Mouse (Mus musculus): Measurements from ENCODE around the gene Cntn6. TPM values are rescaled to one million over a fixed set of nuclear protein-coding genes. Genes with fewer than 3 reads are reported as not detected.

The Cntn6 gene
- polyA plus RNA-seq, 1 experiment from 2014 or later: 1.0 TPM

DNA sequence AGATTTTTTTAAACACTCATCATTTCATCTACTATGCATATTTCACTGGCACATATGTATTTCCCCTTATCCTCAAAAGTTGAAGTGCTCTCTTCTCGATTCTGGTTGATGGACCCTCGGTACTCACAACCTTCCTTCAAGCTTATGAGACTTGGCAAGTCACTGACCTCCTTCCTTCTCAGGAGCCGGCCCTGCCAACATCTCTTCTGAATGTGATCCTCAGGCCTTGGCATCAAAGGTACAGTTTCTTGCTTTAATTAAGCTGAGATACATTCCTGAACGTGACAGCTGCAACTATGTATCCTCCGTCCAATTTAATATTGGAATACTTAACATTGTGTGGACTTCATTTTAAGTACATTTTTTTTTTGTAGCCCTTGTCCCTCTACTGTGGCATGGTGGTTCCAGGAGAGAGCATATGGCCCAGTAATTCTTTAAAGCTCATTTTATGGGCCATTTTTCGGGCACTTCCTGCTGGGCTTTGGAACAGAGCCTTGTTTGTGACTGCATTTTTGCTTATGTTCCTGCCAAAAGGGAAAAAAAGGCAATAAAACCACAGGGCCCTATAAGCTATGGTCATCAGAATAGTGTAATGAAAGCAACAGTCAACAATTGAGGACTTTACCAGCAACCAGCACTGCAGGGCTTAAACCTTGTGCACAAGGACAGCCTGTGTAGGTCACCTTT lies 196.0 kb downstream of the Cntn6 start:
- no peak overlapping the region for H3K4me2 ChIP-seq (ENCODE audit: low read depth)
- DNase-seq (ENCODE audit: low spot score) (no peak), ATAC-seq (ENCODE audit: insufficient read depth, low FRiP score, low TSS enrichment) (no peak)
- H3K9me3 ChIP-seq (ENCODE audit: control insufficient read depth, low read length): no peaks in the 10 kb centered on the region
- no peaks in the 10 kb centered on the region for H3K27me3 ChIP-seq (ENCODE audit: control insufficient read depth, insufficient read depth, low read length)
- no peak overlapping the region for H3K4me3 ChIP-seq (ENCODE audit: low read depth, low read length)
- no peaks in the 10 kb centered on the region for H3K36me3 ChIP-seq (ENCODE audit: control insufficient read depth, insufficient read depth, low read length)
- no peak overlapping the region for H3K27ac ChIP-seq (ENCODE audit: low read depth, low read length)
- WGBS: 74% methylated on average over 6 of the region's 6 CpGs
- no peaks in the 10 kb centered on the region for H3K4me1 ChIP-seq (ENCODE audit: control insufficient read depth, insufficient read depth, low read length)
- H3K9ac ChIP-seq (ENCODE audit: low read length): no peak overlapping the region

- Histone ChIP-seq H3K27ac (ENCODE audit: low read depth, low read length) (no peak overlapping the region), H3K36me3 (ENCODE audit: control insufficient read depth, insufficient read depth, low read length) (no peaks in the 10 kb centered on the region), H3K4me3 (ENCODE audit: low read depth, low read length) (no peak overlapping the region), H3K4me2 (ENCODE audit: low read depth) (no peak overlapping the region), H3K4me1 (ENCODE audit: control insufficient read depth, insufficient read depth, low read length) (no peaks in the 10 kb centered on the region), H3K9me3 (ENCODE audit: control insufficient read depth, low read length) (no peaks in the 10 kb centered on the region), H3K27me3 (ENCODE audit: control insufficient read depth, insufficient read depth, low read length) (no peaks in the 10 kb centered on the region), H3K9ac (ENCODE audit: low read length) (no peak overlapping the region)
- ATAC-seq (ENCODE audit: insufficient read depth, low FRiP score, low TSS enrichment) (no peak), DNase-seq (ENCODE audit: low spot score) (no peak)
- 86% methylated on average over 1 of the region's 1 CpGs for WGBS
These were observed 236.0 kb downstream of the Cntn6 start for GRCm38 (mm10) chr6:104728571-104728970.

DNA sequence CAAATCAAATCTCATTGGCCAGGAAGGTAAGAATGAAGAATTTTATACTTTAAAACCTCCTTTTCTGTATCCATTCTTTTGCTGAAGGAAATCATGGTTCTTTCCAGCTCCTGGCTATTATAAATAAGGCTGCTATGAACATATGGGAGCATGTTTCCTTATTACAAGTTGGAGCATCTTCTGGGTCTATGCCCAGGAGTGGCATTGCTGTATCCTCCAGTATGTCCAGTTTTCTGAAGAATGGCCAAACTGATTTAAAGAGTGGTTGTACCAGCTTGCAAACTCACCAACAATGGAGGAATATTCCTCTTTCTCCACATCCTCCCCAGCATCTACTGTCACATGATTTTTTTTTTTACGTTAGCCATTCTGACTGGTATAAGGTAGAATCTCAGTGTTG lies 241.7 kb downstream of the Cntn6 start:
- H3K36me3 ChIP-seq (ENCODE audit: control insufficient read depth, insufficient read depth, low read length): no peaks in the 10 kb centered on the region
- H3K4me1 ChIP-seq (ENCODE audit: control insufficient read depth, insufficient read depth, low read length): no peaks in the 10 kb centered on the region
- no peak overlapping the region for H3K9ac ChIP-seq (ENCODE audit: low read length)
- H3K27ac ChIP-seq (ENCODE audit: low read depth, low read length): no peak overlapping the region
- ATAC-seq (ENCODE audit: insufficient read depth, low FRiP score, low TSS enrichment): no peak
- no peak overlapping the region for H3K4me3 ChIP-seq (ENCODE audit: low read depth, low read length)
- no peak overlapping the region for H3K4me2 ChIP-seq (ENCODE audit: low read depth)
- WGBS: 91% methylated on average over 1 of the region's 1 CpGs
- DNase-seq (ENCODE audit: low spot score): no peak
- H3K9me3 ChIP-seq (ENCODE audit: control insufficient read depth, low read length): no peaks in the 10 kb centered on the region
- H3K27me3 ChIP-seq (ENCODE audit: control insufficient read depth, insufficient read depth, low read length): no peaks in the 10 kb centered on the region

DNA sequence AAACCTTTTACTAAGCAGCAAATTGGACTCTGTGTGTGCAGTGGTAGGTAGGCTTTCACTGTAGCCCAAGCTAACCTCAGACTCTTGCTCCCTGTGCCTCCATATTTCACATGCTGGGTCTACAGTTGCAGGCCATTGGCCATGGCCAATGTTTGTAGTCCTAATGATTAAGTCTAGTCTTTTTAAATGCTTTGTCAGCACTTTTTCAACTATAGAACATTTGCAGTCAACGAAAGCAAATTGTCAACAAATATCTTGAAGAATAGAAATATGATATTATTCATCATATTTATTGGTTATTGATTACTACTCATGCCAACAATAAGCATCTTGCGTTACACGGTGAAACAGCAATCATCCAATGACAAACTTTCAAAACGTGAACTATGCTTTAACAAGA lies 246.4 kb downstream of the Cntn6 start:
- Histone ChIP-seq H3K9me3 (ENCODE audit: control insufficient read depth, low read length) (no peaks in the 10 kb centered on the region), H3K9ac (ENCODE audit: low read length) (no peak overlapping the region), H3K27me3 (ENCODE audit: control insufficient read depth, insufficient read depth, low read length) (no peaks in the 10 kb centered on the region), H3K4me3 (ENCODE audit: low read depth, low read length) (no peak overlapping the region), H3K4me2 (ENCODE audit: low read depth) (no peak overlapping the region), H3K27ac (ENCODE audit: low read depth, low read length) (no peak overlapping the region), H3K36me3 (ENCODE audit: control insufficient read depth, insufficient read depth, low read length) (no peaks in the 10 kb centered on the region), H3K4me1 (ENCODE audit: control insufficient read depth, insufficient read depth, low read length) (no peaks in the 10 kb centered on the region)
- DNase-seq (ENCODE audit: low spot score) (no peak), ATAC-seq (ENCODE audit: insufficient read depth, low FRiP score, low TSS enrichment) (no peak)
- 92% methylated on average over 4 of the region's 4 CpGs for WGBS

DNA sequence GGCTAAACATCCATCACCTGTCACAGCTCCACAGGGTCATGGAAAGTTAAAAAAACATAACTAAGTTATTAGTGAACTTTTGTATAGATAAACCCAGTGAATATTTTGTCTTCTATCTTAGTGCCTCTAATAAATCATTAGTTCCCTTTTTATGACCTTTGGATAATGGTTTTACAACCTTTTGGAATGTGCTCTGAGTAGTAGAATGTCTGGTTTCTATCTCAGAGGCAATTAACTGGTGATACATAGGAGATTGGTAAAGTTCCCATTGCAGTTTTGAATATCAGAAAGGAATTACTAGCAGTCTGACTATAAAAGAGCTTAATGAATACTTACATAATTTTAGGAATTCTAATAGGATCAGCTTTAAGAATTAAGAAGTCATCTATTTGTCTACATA lies 265.5 kb downstream of the Cntn6 start:
- Histone ChIP-seq H3K4me2 (ENCODE audit: low read depth) (no peak overlapping the region), H3K27ac (ENCODE audit: low read depth, low read length) (no peak overlapping the region), H3K9me3 (ENCODE audit: control insufficient read depth, low read length) (no peaks in the 10 kb centered on the region), H3K36me3 (ENCODE audit: control insufficient read depth, insufficient read depth, low read length) (no peaks in the 10 kb centered on the region), H3K4me1 (ENCODE audit: control insufficient read depth, insufficient read depth, low read length) (no peaks in the 10 kb centered on the region), H3K9ac (ENCODE audit: low read length) (no peak overlapping the region), H3K4me3 (ENCODE audit: low read depth, low read length) (no peak overlapping the region), H3K27me3 (ENCODE audit: control insufficient read depth, insufficient read depth, low read length) (no peaks in the 10 kb centered on the region)
- DNase-seq (ENCODE audit: low spot score): no peak
- no peak for ATAC-seq (ENCODE audit: insufficient read depth, low FRiP score, low TSS enrichment)

GRCm38 (mm10) chr6:104761226-104761625 lies 268.6 kb downstream of the Cntn6 start:
- no peak for DNase-seq (ENCODE audit: low spot score)
- Histone ChIP-seq H3K36me3 (ENCODE audit: control insufficient read depth, insufficient read depth, low read length) (no peaks in the 10 kb centered on the region), H3K9ac (ENCODE audit: low read length) (no peak overlapping the region), H3K9me3 (ENCODE audit: control insufficient read depth, low read length) (no peaks in the 10 kb centered on the region), H3K27me3 (ENCODE audit: control insufficient read depth, insufficient read depth, low read length) (no peaks in the 10 kb centered on the region), H3K4me2 (ENCODE audit: low read depth) (no peak overlapping the region), H3K4me3 (ENCODE audit: low read depth, low read length) (no peak overlapping the region), H3K4me1 (ENCODE audit: control insufficient read depth, insufficient read depth, low read length) (no peaks in the 10 kb centered on the region), H3K27ac (ENCODE audit: low read depth, low read length) (no peak overlapping the region)
- 92% methylated on average over 3 of the region's 3 CpGs for WGBS
- no peak for ATAC-seq (ENCODE audit: insufficient read depth, low FRiP score, low TSS enrichment)

- WGBS: 88% methylated on average over 3 of the region's 3 CpGs
- ATAC-seq (ENCODE audit: insufficient read depth, low FRiP score, low TSS enrichment): no peak
These were observed 291.3 kb downstream of the Cntn6 start for GRCm38 (mm10) chr6:104783891-104784290.

DNA sequence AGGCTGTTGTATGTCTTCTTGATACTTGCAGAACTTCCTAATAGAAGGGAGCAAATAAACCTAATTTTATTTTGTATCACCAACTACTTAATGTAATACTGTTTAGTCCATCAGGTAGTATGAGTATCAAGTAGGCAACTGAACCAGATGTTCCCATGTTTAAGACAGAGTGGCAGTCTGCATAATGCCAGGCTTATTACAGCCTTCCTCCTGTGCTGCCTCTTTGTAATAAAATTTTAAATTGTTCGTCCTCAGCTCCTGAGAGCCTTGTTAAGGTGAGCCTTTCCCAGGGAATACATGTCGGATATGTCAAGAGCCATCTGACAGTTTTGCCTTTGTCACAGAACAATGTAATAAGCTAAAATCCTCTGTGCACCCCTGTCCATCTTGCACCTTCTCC lies 294.9 kb downstream of the Cntn6 start:
- H3K36me3 ChIP-seq (ENCODE audit: control insufficient read depth, insufficient read depth, low read length): no peaks in the 10 kb centered on the region
- H3K27me3 ChIP-seq (ENCODE audit: control insufficient read depth, insufficient read depth, low read length): no peaks in the 10 kb centered on the region
- DNase-seq (ENCODE audit: low spot score) (no peak), ATAC-seq (ENCODE audit: insufficient read depth, low FRiP score, low TSS enrichment) (no peak)
- no peak overlapping the region for H3K4me3 ChIP-seq (ENCODE audit: low read depth, low read length)
- no peaks in the 10 kb centered on the region for H3K4me1 ChIP-seq (ENCODE audit: control insufficient read depth, insufficient read depth, low read length)
- H3K9me3 ChIP-seq (ENCODE audit: control insufficient read depth, low read length): no peaks in the 10 kb centered on the region
- no peak overlapping the region for H3K27ac ChIP-seq (ENCODE audit: low read depth, low read length)
- H3K9ac ChIP-seq (ENCODE audit: low read length): no peak overlapping the region
- 83% methylated on average over 2 of the region's 2 CpGs for WGBS
- no peak overlapping the region for H3K4me2 ChIP-seq (ENCODE audit: low read depth)

More at GRCm38 (mm10) chr6:104783891-104784290, 291.3 kb downstream of the Cntn6 start:
- H3K27me3 ChIP-seq (ENCODE audit: control insufficient read depth, insufficient read depth, low read length): no peaks in the 10 kb centered on the region
- H3K36me3 ChIP-seq (ENCODE audit: control insufficient read depth, insufficient read depth, low read length): no peaks in the 10 kb centered on the region
- no peak overlapping the region for H3K4me3 ChIP-seq (ENCODE audit: low read depth, low read length)
- H3K4me1 ChIP-seq (ENCODE audit: control insufficient read depth, insufficient read depth, low read length): no peaks in the 10 kb centered on the region
- no peak overlapping the region for H3K4me2 ChIP-seq (ENCODE audit: low read depth)
- H3K9me3 ChIP-seq (ENCODE audit: control insufficient read depth, low read length): no peaks in the 10 kb centered on the region
- DNase-seq (ENCODE audit: low spot score): no peak
- H3K27ac ChIP-seq (ENCODE audit: low read depth, low read length): no peak overlapping the region
- no peak overlapping the region for H3K9ac ChIP-seq (ENCODE audit: low read length)

GRCm38 (mm10) chr6:104808526-104808925 lies 315.9 kb downstream of the Cntn6 start:
- ATAC-seq (ENCODE audit: insufficient read depth, low FRiP score, low TSS enrichment) (no peak), DNase-seq (ENCODE audit: low spot score) (no peak)
- H3K36me3 ChIP-seq (ENCODE audit: control insufficient read depth, insufficient read depth, low read length): no peaks in the 10 kb centered on the region
- H3K4me2 ChIP-seq (ENCODE audit: low read depth): no peak overlapping the region
- no peaks in the 10 kb centered on the region for H3K9me3 ChIP-seq (ENCODE audit: control insufficient read depth, low read length)
- WGBS: 81% methylated on average over 4 of the region's 4 CpGs
- no peaks in the 10 kb centered on the region for H3K27me3 ChIP-seq (ENCODE audit: control insufficient read depth, insufficient read depth, low read length)
- H3K9ac ChIP-seq (ENCODE audit: low read length): no peak overlapping the region
- H3K27ac ChIP-seq (ENCODE audit: low read depth, low read length): no peak overlapping the region
- no peaks in the 10 kb centered on the region for H3K4me1 ChIP-seq (ENCODE audit: control insufficient read depth, insufficient read depth, low read length)
- no peak overlapping the region for H3K4me3 ChIP-seq (ENCODE audit: low read depth, low read length)
